Mouse (Mus musculus) frontal cortex, postnatal 25 days (tissue): ENCODE measurements around the gene Rpl34.

Experiments used
- DNase-seq, 2 experiments: peaks; one replicate each; pipeline ENCODE4 v3.0.0; 2022; ENCODE audit warnings: low spot score in 2 of 2

Gene Rpl34

DNA sequence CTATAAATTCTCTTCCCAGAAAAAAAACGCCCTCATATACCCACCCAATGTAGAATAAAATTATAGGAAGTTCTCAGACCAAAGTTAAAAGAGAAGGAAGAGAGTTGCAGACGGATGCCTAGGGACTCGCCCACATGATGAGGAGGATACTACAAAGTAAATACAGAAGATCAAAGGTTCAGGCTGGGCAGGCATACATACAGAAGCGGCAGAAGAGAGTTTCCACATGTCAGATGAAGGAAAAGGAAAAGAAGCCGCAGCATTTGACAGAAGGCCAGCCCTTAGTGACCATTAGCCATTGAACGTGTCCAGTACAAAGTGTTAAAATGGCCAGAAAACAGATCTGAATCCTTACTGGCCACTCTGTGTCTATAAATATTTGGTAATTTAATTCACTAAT is 17.3 kb downstream of the Rpl34 start:
- no peak for DNase-seq

- no peak for DNase-seq
These were observed 20.1 kb downstream of the Rpl34 start for GRCm38 (mm10) chr3:130710103-130710502.

DNA sequence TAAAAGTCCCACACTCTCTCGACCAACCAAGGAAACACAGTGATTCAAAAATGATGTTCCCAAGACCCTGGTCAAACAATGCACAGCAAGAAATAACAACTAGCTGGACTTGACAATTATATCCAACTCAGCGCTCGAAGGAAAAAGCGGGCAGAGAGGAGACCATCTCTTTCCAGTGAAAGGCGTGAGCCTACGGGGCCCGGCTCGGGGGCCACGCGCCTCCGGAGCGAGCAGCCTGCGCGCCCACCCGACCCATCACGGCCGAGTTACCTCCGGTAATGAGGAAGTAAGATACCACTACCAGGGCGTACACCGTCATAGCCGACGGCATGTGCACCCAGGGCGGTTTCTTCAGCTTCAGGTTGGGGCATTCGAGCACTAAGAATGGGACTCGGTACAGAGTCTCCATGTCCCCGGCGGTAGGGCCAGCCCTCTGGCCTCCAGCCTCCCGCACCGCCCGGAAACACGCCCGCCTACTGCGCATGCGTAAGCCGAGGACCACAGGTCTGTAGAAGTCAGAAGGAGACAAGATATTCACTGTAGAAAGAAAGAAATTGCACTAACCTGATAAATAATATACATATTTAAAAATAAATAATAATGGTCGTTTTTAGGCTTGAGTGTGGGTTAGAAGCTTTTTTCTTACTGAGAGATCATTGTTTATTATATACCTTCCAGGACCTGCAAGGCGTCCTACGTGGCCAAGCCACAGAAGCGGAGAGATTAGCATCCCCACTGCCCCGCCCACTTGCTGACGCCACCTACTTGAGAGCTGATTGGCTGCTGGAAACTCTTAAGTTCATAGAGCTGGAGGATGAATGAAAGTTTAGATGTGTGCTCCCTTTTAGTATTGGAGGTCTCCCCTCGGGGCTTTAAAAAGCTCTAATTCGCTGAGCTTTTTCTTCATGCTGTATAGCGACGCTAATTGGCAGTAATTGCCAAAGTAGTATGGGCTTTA is 21.0 kb downstream of the Rpl34 start, which contains the start of gene Ostc:
Gene Ostc, minus strand, starts transcription at position 478 of the 958 bp plus-strand sequence.
- DNase-seq = peak; percentile 82 to 87

- DNase-seq = no peak
These were observed 21.7 kb downstream of the Rpl34 start for GRCm38 (mm10) chr3:130708529-130708928.

GRCm38 (mm10) chr3:130702289-130702688 is 27.9 kb downstream of the Rpl34 start:
- DNase-seq = no peak

- DNase-seq = no peak
These were observed 32.6 kb downstream of the Rpl34 start for GRCm38 (mm10) chr3:130697622-130698021.

GRCm38 (mm10) chr3:130694705-130695104 is 35.5 kb downstream of the Rpl34 start:
- DNase-seq = no peak

DNA sequence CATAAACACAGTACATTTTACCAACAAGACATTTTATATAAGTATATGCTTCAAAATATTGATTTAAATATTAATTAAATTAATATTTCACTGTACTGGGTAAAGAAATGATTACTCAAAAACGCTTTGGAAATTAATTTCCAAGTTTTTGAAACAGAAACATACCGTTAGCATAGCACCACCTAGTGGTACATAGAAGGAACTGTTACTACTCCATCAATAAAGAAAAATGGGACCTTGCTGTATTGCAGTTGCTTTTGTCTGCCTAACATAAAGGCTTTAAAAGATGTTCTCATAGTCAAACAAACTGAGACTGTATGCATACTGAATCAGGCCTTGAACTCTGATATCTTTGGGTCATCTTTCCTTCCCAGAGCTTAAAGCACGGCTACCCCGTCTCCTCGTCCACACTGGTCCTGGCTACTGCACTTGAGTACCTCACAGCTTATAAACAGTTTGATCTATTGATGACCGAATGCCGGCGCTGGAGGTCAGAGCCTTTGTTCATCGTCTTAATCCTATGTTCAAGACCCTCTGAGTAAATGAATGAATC is 36.1 kb downstream of the Rpl34 start:
- DNase-seq = no peak

- no peak for DNase-seq
These were observed 38.5 kb downstream of the Rpl34 start for GRCm38 (mm10) chr3:130691596-130692170.

GRCm38 (mm10) chr3:130690834-130691595 is 39.2 kb downstream of the Rpl34 start:
- DNase-seq = no peak

GRCm38 (mm10) chr3:130689630-130690029 is 40.6 kb downstream of the Rpl34 start:
- peak; percentile 73 to 81 for DNase-seq

- DNase-seq = no peak
These were observed 43.1 kb downstream of the Rpl34 start for GRCm38 (mm10) chr3:130687051-130687450.

DNA sequence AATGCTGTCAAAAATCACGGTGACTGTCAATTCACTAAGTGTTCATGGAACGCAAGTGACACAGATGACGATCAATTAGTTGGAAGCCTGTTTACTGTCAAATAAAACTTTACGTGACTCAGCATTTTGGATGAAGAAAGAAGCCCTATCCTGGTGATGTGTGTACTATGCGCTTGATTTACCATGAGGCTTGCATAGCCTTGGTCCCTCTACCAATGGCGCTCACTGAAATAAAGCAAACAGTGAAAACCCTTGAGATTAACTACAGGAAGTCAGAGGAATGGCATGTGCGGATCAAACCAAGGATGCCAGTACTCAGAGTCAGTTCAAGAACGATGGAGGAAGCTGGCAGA is 45.2 kb downstream of the Rpl34 start:
- no peak for DNase-seq

- no peak for DNase-seq
These were observed 45.8 kb downstream of the Rpl34 start for GRCm38 (mm10) chr3:130684276-130685013.

DNA sequence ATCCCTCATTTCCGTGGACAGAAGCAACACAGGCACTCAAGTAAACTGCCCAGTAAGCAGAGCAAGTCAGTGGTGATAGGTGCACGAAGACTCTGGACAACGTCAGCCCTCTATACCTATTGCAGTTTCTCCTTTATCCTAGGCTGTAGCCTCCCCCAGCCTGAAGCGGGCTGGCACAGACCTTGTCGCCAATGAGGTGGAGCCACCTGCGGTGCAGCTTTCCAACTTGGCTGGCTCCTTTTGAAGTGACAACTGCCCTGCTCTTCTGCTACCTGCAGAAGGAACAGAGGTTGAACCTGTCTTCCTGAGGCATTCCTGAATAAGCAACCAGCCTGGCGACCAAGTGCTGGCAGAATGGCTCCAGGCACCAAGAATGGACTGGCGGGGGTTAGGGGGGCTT is 46.4 kb downstream of the Rpl34 start:
- DNase-seq = no peak

GRCm38 (mm10) chr3:130682183-130682582 is 48.0 kb downstream of the Rpl34 start:
- no peak for DNase-seq

DNA sequence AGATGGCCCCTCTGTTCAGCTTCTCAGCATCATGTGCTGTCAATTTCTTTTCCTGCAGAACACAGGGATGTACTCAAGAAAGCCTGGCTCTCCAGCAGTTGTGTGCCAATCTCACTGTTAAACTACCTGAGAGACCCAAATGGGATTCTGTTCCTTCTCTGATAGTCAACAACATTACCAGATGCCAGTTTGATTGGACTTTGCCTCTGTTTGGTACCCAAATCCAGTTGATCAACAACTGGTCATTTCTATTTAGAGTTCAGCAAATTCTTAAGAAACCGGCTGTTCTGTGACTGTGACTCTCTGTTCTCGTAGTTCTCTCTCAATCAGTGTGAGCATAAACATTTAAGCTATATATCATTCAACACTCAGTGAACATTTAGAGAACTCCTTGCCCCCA is 49.0 kb downstream of the Rpl34 start:
- DNase-seq = no peak

- no peak for DNase-seq
These were observed 52.3 kb downstream of the Rpl34 start for GRCm38 (mm10) chr3:130677671-130678460.
